Mouse (Mus musculus) stomach, embryonic 14.5 days (tissue): ENCODE measurements at regions not wholly inside any gene's neighbourhood (a gene's known extent, or its start where the extent isn't known, plus 50 kb on each side); places are given as distances from the start of the nearest gene placed in this dataset.
A peak's percentile ranks its signal among the peaks of the same experiment; 100 is the strongest.

ENCODE experiments used
- ATAC-seq: fragments of 200-750 bp; cut with Nextera tagmentation; 2 replicates; pipeline ENCODE4 v1.8.0; 2017; ENCODE audit warnings: low read depth, moderate TSS enrichment; ENCODE audit not compliant: insufficient number of reproducible peaks, insufficient read depth, low FRiP score
- H3K27ac ChIP-seq: fragments of 300-500 bp; sonication (generic); 2 replicates; pipeline ENCODE4 v1.5.1; 2014; ENCODE audit warnings: mild to moderate bottlenecking, low read length, moderate library complexity, mixed read lengths
- H3K27me3 ChIP-seq: fragments of 300-500 bp; sonication (generic); 2 replicates; pipeline ENCODE4 v1.6.1; 2014; ENCODE audit warnings: low read length, control low read depth, mixed read lengths; ENCODE audit not compliant: control insufficient read depth, insufficient read depth
- H3K36me3 ChIP-seq: fragments of 300-500 bp; sonication (generic); 2 replicates; pipeline ENCODE4 v1.6.1; 2014; ENCODE audit warnings: mild to moderate bottlenecking, control low read depth, low read length, moderate library complexity, mixed read lengths; ENCODE audit not compliant: control insufficient read depth, insufficient read depth
- H3K4me1 ChIP-seq: fragments of 300-500 bp; sonication (generic); 2 replicates; pipeline ENCODE4 v1.6.1; 2014; ENCODE audit warnings: low read length, control low read depth, mixed read lengths; ENCODE audit not compliant: control insufficient read depth, insufficient read depth
- H3K4me2 ChIP-seq: fragments of 300-500 bp; sonication (generic); replicated peaks from 2 replicates; pipeline ENCODE4 v1.6.1; 2014; ENCODE audit warnings: low read depth, low read length, control low read depth
- H3K4me3 ChIP-seq: fragments of 300-500 bp; sonication (generic); 2 replicates; pipeline ENCODE4 v1.5.1; 2014; ENCODE audit warnings: low read depth, low read length, control low read depth
- H3K9ac ChIP-seq: fragments of 300-500 bp; sonication (generic); replicated peaks from 2 replicates; pipeline ENCODE4 v1.6.1; 2014; ENCODE audit warnings: low read depth, mild to moderate bottlenecking, control low read depth, low read length, moderate library complexity, mixed read lengths
- H3K9me3 ChIP-seq: fragments of 300-500 bp; sonication (generic); 2 replicates; pipeline ENCODE4 v1.6.1; 2016; ENCODE audit warnings: low read depth, low read length, control low read depth; ENCODE audit not compliant: control insufficient read depth
- WGBS: fragments of 180-500 bp; shearing (Covaris S2); extraction: QIAGEN DNeasy Blood & Tissue Kit; methylation state at CpG from one replicate; pipeline ENCODE4 v1.1.7; 2014; 5-methylcytosine and 5-hydroxymethylcytosine counted together

DNA sequence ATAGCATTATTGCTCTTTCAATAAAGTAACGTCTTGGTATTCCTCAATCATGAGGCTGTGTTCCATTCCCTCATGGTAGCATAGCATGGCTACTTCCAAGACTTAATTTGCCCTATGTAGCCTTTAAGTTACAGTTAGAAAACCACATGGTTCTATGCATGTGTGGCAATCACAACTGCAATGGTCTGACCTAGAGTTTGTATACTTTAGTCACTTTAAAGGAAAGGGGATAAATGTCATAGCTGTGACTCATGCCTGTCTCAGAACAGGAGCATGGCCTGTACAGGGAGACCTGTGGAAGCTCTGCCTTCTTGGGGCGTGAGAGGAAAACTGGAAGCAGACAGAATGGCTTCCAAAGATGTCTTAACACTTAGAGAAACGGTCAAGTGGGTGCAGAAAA is 103.4 kb upstream of the Ccn2 start:
- WGBS = 89% methylated on average over 3 of the region's 3 CpGs
- H3K27ac ChIP-seq = no peak overlapping the region
- no peaks in the 10 kb centered on the region for H3K36me3 ChIP-seq
- H3K27me3 ChIP-seq = no peaks in the 10 kb centered on the region
- no peaks in the 10 kb centered on the region for H3K9me3 ChIP-seq
- no peak overlapping the region for H3K9ac ChIP-seq
- H3K4me2 ChIP-seq = no peak overlapping the region
- no peak overlapping the region for H3K4me3 ChIP-seq
- 0 out of 2 replicates have a peak, but pooled peaks cover 4% of the 10 kb centered on the region for H3K4me1 ChIP-seq
- ATAC-seq = no peak

DNA sequence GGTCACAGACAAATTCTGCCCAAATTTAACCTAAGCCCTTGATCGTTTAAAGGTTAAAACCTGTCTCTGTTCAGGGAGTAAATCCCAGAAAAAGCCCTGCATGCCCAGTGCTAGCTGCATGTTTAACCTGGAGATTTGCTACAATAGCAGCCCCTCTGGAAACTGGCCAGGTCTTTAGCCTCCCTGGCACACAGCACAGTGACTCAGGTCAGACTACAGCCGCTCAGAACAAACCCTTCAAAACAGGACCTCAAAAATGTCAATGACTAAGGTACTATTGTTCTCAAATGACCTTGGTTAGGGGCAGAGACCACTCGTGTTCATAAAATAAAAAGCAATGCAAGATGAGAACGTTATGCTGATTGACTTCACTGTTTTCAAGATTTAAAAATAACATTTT is 101.8 kb upstream of the Ccn2 start:
- no peak overlapping the region for H3K4me3 ChIP-seq
- no peaks in the 10 kb centered on the region for H3K9me3 ChIP-seq
- no peak overlapping the region for H3K4me2 ChIP-seq
- H3K9ac ChIP-seq = no peak overlapping the region
- no peaks in the 10 kb centered on the region for H3K36me3 ChIP-seq
- H3K27ac ChIP-seq = peak overlapping the region; percentile 30; the same call in 1 of the 2 replicates
- 0 out of 2 replicates have a peak, but pooled peaks cover 4% of the 10 kb centered on the region for H3K4me1 ChIP-seq
- no peak for ATAC-seq
- 46% methylated on average over 4 of the region's 4 CpGs for WGBS
- H3K27me3 ChIP-seq = no peaks in the 10 kb centered on the region

GRCm38 (mm10) chr10:24493936-24494335 is 101.3 kb upstream of the Ccn2 start:
- Histone ChIP-seq H3K36me3 (no peaks in the 10 kb centered on the region), H3K4me1 (0 out of 2 replicates have a peak, but pooled peaks cover 4% of the 10 kb centered on the region), H3K9ac (no peak overlapping the region), H3K27me3 (no peaks in the 10 kb centered on the region), H3K27ac (peak overlapping the region; percentile 41; the same call in 1 of the 2 replicates), H3K9me3 (no peaks in the 10 kb centered on the region), H3K4me3 (no peak overlapping the region), H3K4me2 (no peak overlapping the region)
- no peak for ATAC-seq
- WGBS = 33% methylated on average over 6 of the region's 6 CpGs

DNA sequence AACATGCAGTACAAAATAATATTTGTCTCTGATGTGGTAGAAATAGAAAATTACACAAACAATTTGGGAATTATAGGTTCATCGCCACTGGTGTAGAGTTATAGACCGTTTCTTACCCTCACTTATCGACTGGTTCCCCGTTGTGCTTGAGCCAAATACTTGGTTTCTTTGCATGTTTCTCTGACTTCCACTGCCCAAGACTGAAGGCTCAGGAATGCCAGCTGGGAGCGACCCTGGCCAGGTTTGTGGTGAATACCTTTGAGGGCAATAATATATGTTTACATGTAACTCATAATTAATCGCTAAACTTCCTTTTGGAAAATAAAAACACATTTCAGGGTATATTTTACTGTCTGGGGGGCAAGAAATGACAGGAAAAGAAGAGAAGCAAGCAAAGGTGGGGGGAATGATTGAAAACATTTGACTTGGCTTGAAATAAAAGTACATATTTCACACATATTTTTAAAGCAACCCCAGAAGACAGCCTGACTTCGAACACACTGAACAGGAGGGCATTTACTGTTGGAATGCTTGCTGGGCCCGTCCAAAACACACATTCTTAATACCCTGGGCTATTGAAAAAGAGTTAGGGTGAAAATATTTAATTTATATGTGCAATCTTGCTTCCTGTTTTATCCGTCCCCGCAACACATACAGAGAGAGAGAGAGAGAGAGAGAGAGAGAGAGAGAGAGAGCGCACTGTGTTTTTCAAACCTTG is 75.3 kb upstream of the Ccn2 start:
- Histone ChIP-seq H3K4me1 (no peaks in the 10 kb centered on the region), H3K27ac (no peak overlapping the region), H3K36me3 (no peaks in the 10 kb centered on the region), H3K9ac (no peak overlapping the region), H3K27me3 (no peaks in the 10 kb centered on the region), H3K4me3 (no peak overlapping the region), H3K4me2 (no peak overlapping the region), H3K9me3 (no peaks in the 10 kb centered on the region)
- 78% methylated on average over 11 of the region's 11 CpGs for WGBS
- ATAC-seq = no peak

DNA sequence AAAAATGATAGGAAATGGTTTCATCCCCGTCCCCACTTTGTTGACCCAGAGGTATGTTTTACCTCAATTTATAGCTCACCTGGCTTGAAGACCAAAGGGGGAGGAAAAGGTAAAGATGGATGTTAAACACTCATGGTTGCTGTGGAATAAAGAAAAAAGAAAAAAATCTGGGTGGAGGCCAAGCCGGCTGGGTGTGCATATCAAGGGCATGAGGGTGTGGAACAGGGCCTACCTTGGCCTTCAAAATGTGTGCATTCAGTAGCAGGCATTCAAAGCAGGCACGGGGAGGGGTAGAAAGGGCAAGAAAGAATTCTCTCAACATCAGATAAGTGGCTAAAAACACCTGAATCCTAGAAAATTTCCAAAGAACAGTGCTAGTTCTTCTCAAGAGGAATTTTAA is 74.7 kb upstream of the Ccn2 start:
- H3K9ac ChIP-seq = no peak overlapping the region
- ATAC-seq = no peak
- 56% methylated on average over 3 of the region's 3 CpGs for WGBS
- H3K27me3 ChIP-seq = no peaks in the 10 kb centered on the region
- H3K4me1 ChIP-seq = no peaks in the 10 kb centered on the region
- no peak overlapping the region for H3K4me2 ChIP-seq
- H3K36me3 ChIP-seq = no peaks in the 10 kb centered on the region
- no peak overlapping the region for H3K4me3 ChIP-seq
- H3K27ac ChIP-seq = no peak overlapping the region
- no peaks in the 10 kb centered on the region for H3K9me3 ChIP-seq

DNA sequence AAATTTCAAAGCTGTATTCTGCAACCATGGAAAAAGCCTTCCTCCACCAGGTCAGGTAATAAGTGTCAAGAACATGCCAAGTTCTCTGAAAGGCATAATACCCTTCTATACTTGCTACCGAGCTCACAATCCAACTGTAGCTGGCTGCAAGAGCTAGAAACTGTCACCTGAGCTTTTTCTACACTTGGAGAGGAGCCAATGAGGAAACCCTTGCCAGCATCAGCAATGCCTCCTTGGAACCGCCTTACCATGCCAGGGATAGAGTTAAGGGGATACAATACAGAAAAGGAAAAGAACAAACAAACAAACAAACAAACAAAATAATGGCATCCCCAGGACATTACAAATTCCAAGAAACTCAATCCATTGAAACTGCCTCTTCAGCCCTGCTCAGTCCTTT is 62.5 kb upstream of the Ccn2 start:
- 78% methylated on average over 2 of the region's 2 CpGs for WGBS
- no peaks in the 10 kb centered on the region for H3K36me3 ChIP-seq
- no peaks in the 10 kb centered on the region for H3K9me3 ChIP-seq
- no peak overlapping the region for H3K4me3 ChIP-seq
- no peak for ATAC-seq
- no peak overlapping the region for H3K4me2 ChIP-seq
- no peak overlapping the region for H3K27ac ChIP-seq
- no peak overlapping the region for H3K9ac ChIP-seq
- H3K27me3 ChIP-seq = no peaks in the 10 kb centered on the region
- no peaks in the 10 kb centered on the region for H3K4me1 ChIP-seq

DNA sequence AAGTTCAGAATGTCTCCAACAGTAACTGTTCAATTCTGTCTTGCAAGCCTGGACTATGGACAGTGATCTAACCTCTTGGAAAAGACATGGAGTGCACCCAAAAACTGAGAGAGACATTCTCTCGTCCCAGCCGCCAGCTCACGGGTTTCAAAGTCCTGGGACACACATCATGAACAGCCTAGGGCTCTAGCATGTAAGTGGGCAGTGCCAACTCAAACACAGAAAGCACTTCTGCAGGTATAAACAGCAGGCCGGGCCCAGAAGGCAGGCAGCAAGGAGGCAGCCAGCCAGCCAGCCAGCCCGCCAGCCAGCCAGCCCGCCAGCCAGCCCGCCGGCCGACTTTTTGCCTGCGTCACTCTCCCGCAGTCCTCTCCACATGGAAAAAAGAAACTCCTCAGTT is 60.3 kb upstream of the Ccn2 start:
- no peaks in the 10 kb centered on the region for H3K27me3 ChIP-seq
- WGBS = 90% methylated on average over 11 of the region's 11 CpGs
- H3K4me1 ChIP-seq = no peaks in the 10 kb centered on the region
- no peak overlapping the region for H3K9ac ChIP-seq
- no peak for ATAC-seq
- H3K36me3 ChIP-seq = no peaks in the 10 kb centered on the region
- no peak overlapping the region for H3K27ac ChIP-seq
- H3K9me3 ChIP-seq = no peaks in the 10 kb centered on the region
- no peak overlapping the region for H3K4me3 ChIP-seq
- H3K4me2 ChIP-seq = no peak overlapping the region

DNA sequence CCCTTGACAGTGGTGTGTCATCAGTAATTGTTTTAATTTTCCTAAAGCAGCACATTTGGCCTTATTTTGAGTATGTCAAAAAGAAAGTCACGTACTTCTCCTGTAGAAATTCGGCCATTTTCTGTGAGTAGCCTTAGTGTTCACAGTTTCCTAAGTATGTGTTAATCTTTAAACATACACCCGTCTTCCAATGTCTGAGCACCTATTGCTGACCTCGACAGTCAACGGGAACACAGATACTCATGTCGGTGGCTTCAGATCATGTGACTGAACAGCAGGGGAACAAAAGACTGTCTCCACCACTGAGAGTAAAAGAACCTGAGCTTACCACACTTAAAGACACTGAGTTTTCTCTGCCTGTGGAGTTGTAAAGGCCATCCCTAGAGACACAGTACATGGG is 59.8 kb upstream of the Ccn2 start:
- no peak for ATAC-seq
- Histone ChIP-seq H3K4me3 (no peak overlapping the region), H3K36me3 (no peaks in the 10 kb centered on the region), H3K27me3 (no peaks in the 10 kb centered on the region), H3K9me3 (no peaks in the 10 kb centered on the region), H3K9ac (no peak overlapping the region), H3K27ac (no peak overlapping the region), H3K4me2 (no peak overlapping the region), H3K4me1 (no peaks in the 10 kb centered on the region)
- WGBS = 85% methylated on average over 6 of the region's 6 CpGs

DNA sequence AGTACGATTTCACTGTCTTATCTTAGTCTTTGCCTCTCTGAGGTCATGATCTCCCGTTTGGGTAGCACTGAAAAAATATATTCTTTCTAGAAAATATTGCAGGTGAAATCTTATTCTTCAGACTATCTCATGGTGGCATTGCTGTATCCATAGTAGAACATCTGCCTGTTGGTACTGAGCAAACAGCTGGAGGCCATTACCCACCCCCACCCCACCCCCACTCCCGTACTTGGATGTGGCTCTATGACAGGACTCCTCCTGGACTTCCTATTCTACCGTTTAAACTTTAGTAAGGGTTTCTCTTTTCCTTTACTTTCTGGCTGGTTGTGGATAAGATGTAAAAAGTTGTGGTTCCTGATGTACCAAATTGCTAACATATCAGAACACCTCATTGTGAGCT is 53.3 kb upstream of the Ccn2 start:
- Histone ChIP-seq H3K9me3 (no peaks in the 10 kb centered on the region), H3K27ac (no peak overlapping the region), H3K4me3 (no peak overlapping the region), H3K4me1 (no peaks in the 10 kb centered on the region), H3K27me3 (no peaks in the 10 kb centered on the region), H3K4me2 (no peak overlapping the region), H3K36me3 (no peaks in the 10 kb centered on the region), H3K9ac (no peak overlapping the region)
- WGBS = 75% methylated on average over 4 of the region's 4 CpGs
- no peak for ATAC-seq
